Mouse (Mus musculus) limb, embryonic 15.5 days (tissue): ENCODE results near the gene Twist2. TPM values are rescaled to one million over a fixed set of nuclear protein-coding genes. Genes with fewer than 3 reads are reported as not detected.

Experiments used
- ATAC-seq: fragments of 200-750 bp; cut with Nextera tagmentation; 2 replicates; pipeline ENCODE4 v1.8.0; 2017; ENCODE audit warnings: low read depth, moderate TSS enrichment; ENCODE audit not compliant: insufficient number of reproducible peaks, low FRiP score, low TSS enrichment
- H3K27ac ChIP-seq: fragments of 300-500 bp; sonication (generic); 2 replicates; pipeline ENCODE4 v1.5.1; 2015; ENCODE audit warnings: moderate library complexity, mild to moderate bottlenecking, inconsistent platforms
- H3K27me3 ChIP-seq: fragments of 300-500 bp; sonication (generic); 2 replicates; pipeline ENCODE4 v1.6.1; 2015; ENCODE audit warnings: inconsistent platforms
- H3K36me3 ChIP-seq: fragments of 300-500 bp; sonication (generic); 2 replicates; pipeline ENCODE4 v1.6.1; 2015; ENCODE audit warnings: inconsistent platforms
- H3K4me1 ChIP-seq: fragments of 300-500 bp; sonication (generic); 2 replicates; pipeline ENCODE4 v1.6.1; 2015; ENCODE audit warnings: inconsistent platforms
- H3K4me2 ChIP-seq: fragments of 300-500 bp; sonication (generic); 2 replicates; pipeline ENCODE4 v1.6.1; 2015; ENCODE audit warnings: mild to moderate bottlenecking, inconsistent platforms
- H3K4me3 ChIP-seq: fragments of 300-500 bp; sonication (generic); 2 replicates; pipeline ENCODE4 v1.5.1; 2015; ENCODE audit warnings: mild to moderate bottlenecking, inconsistent platforms
- H3K9ac ChIP-seq: fragments of 300-500 bp; sonication (generic); 2 replicates; pipeline ENCODE4 v1.6.1; 2015; ENCODE audit warnings: inconsistent platforms
- H3K9me3 ChIP-seq: fragments of 300-500 bp; sonication (generic); 2 replicates; pipeline ENCODE4 v1.6.1; 2016; ENCODE audit warnings: inconsistent platforms
- WGBS: fragments of 180-500 bp; shearing (Covaris S2); methylation state at CpG from one replicate; pipeline ENCODE4 v1.1.7; 2015; 5-methylcytosine and 5-hydroxymethylcytosine counted together
- polyA plus RNA-seq: library from polyadenylated mRNA; unstranded; fragments of >200 nt; fragmentation: Nextera tagmentation; extraction: Ambion mirVana; gene quantifications from 2 replicates; pipeline ENCODE4 v1.2.1, GENCODE M21; 2015

Gene Twist2
- 66.3 and 71.2 TPM in 2 replicates for polyA plus RNA-seq

DNA sequence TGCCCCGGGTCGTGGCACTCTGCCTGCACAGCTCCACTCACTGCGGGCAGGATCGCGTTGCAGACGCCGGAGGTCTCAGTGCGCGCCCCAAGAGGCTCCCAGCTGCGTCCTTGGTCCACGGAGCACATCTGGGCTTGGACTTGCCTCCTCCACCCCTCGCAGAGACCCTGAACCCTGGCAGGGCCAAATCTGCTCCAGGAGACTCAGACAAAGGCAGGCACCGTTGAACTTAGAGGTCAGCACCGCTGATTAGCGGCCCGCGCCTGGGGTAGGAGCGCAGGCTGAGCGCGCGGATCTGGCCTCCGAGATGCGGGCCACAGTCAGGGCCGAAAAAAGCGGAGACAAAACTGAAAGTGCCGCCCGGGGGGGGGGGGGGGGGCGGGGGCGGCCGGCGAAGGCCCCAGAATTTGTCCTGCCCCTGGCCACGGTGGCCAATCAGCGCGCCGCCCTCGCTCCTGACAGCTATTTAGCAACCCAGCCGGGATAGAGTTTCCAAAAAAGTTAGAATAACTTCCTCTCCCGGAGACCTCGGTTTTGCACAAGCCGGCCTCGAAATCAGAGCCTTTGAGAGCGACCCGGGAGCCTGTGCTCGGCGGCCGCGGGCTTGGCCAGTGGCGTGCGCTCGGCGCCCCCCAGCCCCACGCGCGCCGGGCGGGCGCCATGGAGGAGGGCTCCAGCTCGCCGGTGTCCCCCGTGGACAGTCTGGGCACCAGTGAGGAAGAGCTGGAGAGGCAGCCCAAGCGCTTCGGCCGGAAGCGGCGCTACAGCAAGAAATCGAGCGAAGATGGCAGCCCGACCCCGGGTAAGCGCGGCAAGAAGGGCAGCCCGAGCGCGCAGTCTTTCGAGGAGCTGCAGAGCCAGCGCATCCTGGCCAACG is at the start of gene Twist2:
Gene Twist2 (plus strand): TSS at position 495 of the 877 bp plus-strand sequence.
- Histone ChIP-seq H3K4me1 (peaks cover 38% of the 10 kb centered on the region), H3K9ac (peak within 1 kb of the TSS; percentile 69), H3K4me3 (peak within 1 kb of the TSS; percentile 65), H3K27me3 (peaks cover 35% of the 10 kb centered on the region), H3K27ac (peak within 1 kb of the TSS; percentile 91), H3K4me2 (peak within 1 kb of the TSS; percentile 94), H3K9me3 (no peaks in the 10 kb centered on the region), H3K36me3 (no peaks in the 10 kb centered on the region)
- WGBS: under 1% methylated on average over 69 of the region's 77 CpGs
- ATAC-seq: peak; percentile 75

DNA sequence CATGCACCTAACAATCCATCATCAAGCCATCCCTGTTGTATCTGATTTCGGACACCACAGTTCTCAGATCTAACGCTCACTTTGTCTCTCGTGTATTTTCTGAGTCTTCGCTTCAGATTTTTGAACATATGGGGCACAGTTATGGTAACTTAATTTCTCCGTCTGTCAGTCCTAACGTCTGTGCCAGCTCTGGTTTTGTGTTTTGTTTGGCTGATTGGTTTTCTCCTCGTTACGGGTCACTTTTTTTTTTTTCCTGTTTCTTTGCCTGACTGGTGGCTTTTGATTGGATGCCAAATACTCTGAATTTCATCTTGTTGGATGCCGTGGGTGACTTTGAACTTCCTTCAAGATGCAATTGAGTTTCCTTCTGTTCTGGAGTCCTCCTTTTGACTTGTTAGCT is 48.3 kb upstream of the Twist2 start:
- WGBS: 62% methylated on average over 9 of the region's 9 CpGs
- H3K27ac ChIP-seq: no peak overlapping the region
- peaks cover 6% of the 10 kb centered on the region; the same call in 1 of the 2 replicates for H3K27me3 ChIP-seq
- no peak overlapping the region for H3K4me3 ChIP-seq
- H3K9ac ChIP-seq: no peak overlapping the region
- no peaks in the 10 kb centered on the region for H3K9me3 ChIP-seq
- no peak overlapping the region for H3K4me2 ChIP-seq
- H3K36me3 ChIP-seq: no peaks in the 10 kb centered on the region
- H3K4me1 ChIP-seq: peaks cover 21% of the 10 kb centered on the region
- ATAC-seq: no peak

DNA sequence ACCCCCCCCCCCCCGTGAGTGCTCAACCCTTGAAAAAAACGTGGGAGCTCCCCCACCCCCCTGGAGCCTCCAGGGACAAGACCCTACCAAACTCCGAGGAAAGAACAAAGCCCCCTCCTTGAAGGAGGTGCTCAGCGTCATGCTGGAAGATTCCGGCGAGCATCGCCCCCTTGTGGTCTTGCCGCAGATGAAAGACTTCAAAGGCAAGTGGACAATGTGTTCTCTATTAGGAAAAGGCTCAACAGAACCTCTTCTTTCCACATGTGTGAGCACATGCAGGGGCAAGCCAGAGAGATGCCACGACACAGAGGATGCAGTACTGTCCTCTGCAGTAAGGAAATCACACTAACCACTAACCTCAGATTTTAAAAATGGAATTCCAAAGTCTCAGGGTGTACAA is 46.2 kb upstream of the Twist2 start:
- Histone ChIP-seq H3K9ac (no peak overlapping the region), H3K27ac (no peak overlapping the region), H3K4me1 (peaks cover 31% of the 10 kb centered on the region)

DNA sequence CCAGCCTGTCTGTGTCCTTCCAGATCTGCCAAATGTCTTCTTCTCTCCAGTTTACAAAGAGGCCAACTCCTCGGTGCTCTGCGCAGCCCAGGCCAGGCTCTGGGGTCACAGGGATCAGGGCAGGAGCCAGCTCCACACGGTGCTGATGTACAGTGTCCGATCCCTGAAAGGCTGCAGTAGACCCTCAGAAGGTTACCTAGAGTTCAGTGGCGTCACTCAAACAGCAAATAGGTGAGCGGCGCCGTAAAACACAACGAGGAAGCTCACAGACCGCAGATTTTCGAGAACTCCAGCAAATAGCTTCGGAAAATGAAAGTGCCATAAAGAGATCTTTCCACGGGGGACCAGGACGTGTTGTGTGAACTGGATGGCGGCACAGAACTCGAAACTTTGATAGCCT is 44.0 kb upstream of the Twist2 start:
- 0 out of 2 replicates have a peak overlapping the region, but pooled peaks have one; percentile 23 for H3K9ac ChIP-seq
- 18% methylated on average over 16 of the region's 16 CpGs for WGBS
- peak overlapping the region; percentile 67; the same call in 1 of the 2 replicates for H3K27ac ChIP-seq

More for the DNA sequence above, 46.2 kb upstream of the Twist2 start:
- Histone ChIP-seq H3K9me3 (no peaks in the 10 kb centered on the region), H3K27me3 (peaks cover 4% of the 10 kb centered on the region; the same call in 1 of the 2 replicates), H3K36me3 (no peaks in the 10 kb centered on the region), H3K4me3 (no peak overlapping the region), H3K4me2 (no peak overlapping the region)
- no peak for ATAC-seq
- WGBS: 2% methylated on average over 9 of the region's 9 CpGs

GRCm38 (mm10) chr1:91758143-91758542 is 43.1 kb upstream of the Twist2 start:
- Histone ChIP-seq H3K27ac (no peak overlapping the region), H3K4me1 (peaks cover 53% of the 10 kb centered on the region), H3K27me3 (peaks cover 4% of the 10 kb centered on the region; the same call in 1 of the 2 replicates), H3K4me3 (no peak overlapping the region), H3K4me2 (no peak overlapping the region), H3K9ac (no peak overlapping the region), H3K36me3 (no peaks in the 10 kb centered on the region), H3K9me3 (no peaks in the 10 kb centered on the region)
- ATAC-seq: no peak
- 50% methylated on average over 2 of the region's 2 CpGs for WGBS

More for the DNA sequence above, 44.0 kb upstream of the Twist2 start:
- Histone ChIP-seq H3K27me3 (peaks cover 4% of the 10 kb centered on the region; the same call in 1 of the 2 replicates), H3K4me1 (peaks cover 48% of the 10 kb centered on the region), H3K9me3 (no peaks in the 10 kb centered on the region), H3K36me3 (no peaks in the 10 kb centered on the region), H3K4me3 (peak overlapping the region; percentile 23), H3K4me2 (peak overlapping the region; percentile 41)
- ATAC-seq: no peak

- no peak overlapping the region for H3K9ac ChIP-seq
- H3K36me3 ChIP-seq: no peaks in the 10 kb centered on the region
- 40% methylated on average over 12 of the region's 12 CpGs for WGBS
- H3K27ac ChIP-seq: no peak overlapping the region
- H3K4me3 ChIP-seq: no peak overlapping the region
- H3K4me2 ChIP-seq: no peak overlapping the region
- ATAC-seq: no peak
- peaks cover 4% of the 10 kb centered on the region; the same call in 1 of the 2 replicates for H3K27me3 ChIP-seq
- H3K9me3 ChIP-seq: no peaks in the 10 kb centered on the region
- peaks cover 53% of the 10 kb centered on the region for H3K4me1 ChIP-seq
Observed at GRCm38 (mm10) chr1:91758600-91759515, 42.4 kb upstream of the Twist2 start.

DNA sequence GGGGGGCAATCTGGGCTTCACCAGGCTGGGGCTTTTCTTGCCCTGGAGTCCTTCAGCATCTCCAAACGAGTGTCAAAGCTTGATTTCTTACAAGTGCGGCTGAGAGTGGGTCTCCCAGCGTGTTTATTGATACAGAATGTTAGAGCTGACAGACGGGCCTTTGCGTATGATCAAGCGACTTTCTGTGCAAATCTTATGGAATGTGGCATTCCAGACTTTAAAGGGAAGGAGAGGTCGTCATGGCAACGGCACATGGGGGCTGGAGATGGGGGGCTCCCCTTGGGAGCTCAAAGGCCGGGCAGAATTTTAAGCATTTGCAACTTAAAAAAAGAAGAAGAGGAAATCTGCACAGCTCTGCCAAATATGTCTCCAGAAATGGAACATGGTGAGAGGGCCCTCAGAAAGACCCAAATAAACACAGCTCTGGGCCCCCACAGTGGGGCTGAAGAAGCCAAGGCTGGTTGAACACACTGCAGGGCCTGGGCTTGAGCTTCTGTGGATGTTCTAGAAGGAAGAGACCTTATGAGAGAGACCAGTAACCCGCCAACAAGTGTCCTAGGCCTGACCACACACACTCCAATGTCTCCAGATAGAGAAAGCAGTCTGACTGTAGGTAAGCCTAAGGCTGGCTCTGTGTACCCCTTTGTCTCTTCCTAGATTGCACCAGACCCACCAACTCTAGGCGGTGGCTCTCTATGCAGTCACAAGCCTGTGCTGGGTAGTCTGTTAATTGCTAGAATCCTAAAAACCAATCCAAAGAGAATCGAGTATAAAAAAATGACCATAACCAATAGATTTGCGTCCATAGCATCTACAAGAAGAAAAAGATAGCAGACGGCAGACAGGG is 40.9 kb upstream of the Twist2 start:
- no peaks in the 10 kb centered on the region for H3K36me3 ChIP-seq
- H3K9me3 ChIP-seq: no peaks in the 10 kb centered on the region
- peaks cover 4% of the 10 kb centered on the region; the same call in 1 of the 2 replicates for H3K27me3 ChIP-seq
- ATAC-seq: no peak
- H3K27ac ChIP-seq: peak overlapping the region; percentile 64
- H3K4me3 ChIP-seq: no peak overlapping the region
- H3K4me1 ChIP-seq: peaks cover 50% of the 10 kb centered on the region
- peak overlapping the region; percentile 27 for H3K4me2 ChIP-seq
- WGBS: 36% methylated on average over 14 of the region's 14 CpGs
- no peak overlapping the region for H3K9ac ChIP-seq

- Histone ChIP-seq H3K27ac (0 out of 2 replicates have a peak overlapping the region, but pooled peaks have one; percentile 12), H3K9ac (no peak overlapping the region), H3K4me2 (no peak overlapping the region), H3K36me3 (no peaks in the 10 kb centered on the region), H3K27me3 (no peaks in the 10 kb centered on the region), H3K4me1 (peaks cover 36% of the 10 kb centered on the region), H3K4me3 (no peak overlapping the region), H3K9me3 (no peaks in the 10 kb centered on the region)
- 44% methylated on average over 12 of the region's 12 CpGs for WGBS
- ATAC-seq: no peak
Observed at GRCm38 (mm10) chr1:91762528-91763091, 38.7 kb upstream of the Twist2 start.

DNA sequence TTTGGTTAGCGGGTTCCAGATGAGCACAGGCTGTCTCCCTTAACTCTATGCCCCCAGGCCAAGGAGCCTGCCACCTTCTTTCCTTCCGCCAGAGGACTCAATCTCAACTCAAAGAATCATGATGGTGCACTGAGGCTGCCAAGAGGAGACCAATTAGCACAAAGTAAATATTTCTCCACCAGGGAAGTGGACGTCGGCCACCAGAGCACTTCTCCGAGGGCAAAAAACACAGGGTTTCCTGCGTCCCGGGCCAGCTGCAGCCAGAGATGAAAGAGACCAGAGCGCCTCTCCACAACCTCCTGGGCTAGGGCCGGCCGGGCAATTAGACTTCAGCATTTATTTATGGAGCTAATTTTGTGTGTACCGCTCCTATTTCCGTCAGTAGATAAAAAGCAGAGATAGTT is 31.0 kb upstream of the Twist2 start:
- Histone ChIP-seq H3K4me3 (no peak overlapping the region), H3K4me2 (peak overlapping the region; percentile 14), H3K27ac (no peak overlapping the region), H3K9me3 (no peaks in the 10 kb centered on the region), H3K27me3 (peaks cover 8% of the 10 kb centered on the region), H3K36me3 (no peaks in the 10 kb centered on the region), H3K9ac (no peak overlapping the region), H3K4me1 (peaks cover 12% of the 10 kb centered on the region)
- 5% methylated on average over 12 of the region's 12 CpGs for WGBS
- peak; percentile 32; the same call in 1 of the 2 replicates for ATAC-seq

DNA sequence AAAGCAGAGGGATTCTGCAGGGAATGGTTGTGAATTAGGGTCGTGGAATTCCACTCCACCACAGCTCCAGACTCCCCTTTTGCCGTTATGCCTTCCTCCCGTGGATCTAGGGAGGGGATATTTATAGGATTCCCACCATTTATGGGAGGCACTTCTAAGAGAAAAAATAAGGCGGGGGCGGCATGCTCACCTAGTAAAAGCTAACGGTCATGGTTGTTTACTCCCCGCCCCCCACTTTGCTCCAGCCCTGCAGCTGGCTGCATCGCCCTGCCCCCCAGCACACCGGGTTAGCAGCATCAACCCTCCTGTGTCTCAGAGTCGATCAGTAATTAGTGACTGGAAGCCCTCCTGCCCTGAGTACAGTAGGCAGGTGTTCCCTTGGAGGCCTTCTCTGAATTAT is 30.6 kb upstream of the Twist2 start:
- no peak overlapping the region for H3K4me3 ChIP-seq
- H3K27me3 ChIP-seq: peaks cover 8% of the 10 kb centered on the region
- WGBS: 2% methylated on average over 10 of the region's 10 CpGs
- H3K4me2 ChIP-seq: peak overlapping the region; percentile 14
- H3K27ac ChIP-seq: no peak overlapping the region
- no peak overlapping the region for H3K9ac ChIP-seq
- H3K36me3 ChIP-seq: no peaks in the 10 kb centered on the region
- ATAC-seq: peak; percentile 13; the same call in 1 of the 2 replicates
- peaks cover 12% of the 10 kb centered on the region for H3K4me1 ChIP-seq
- H3K9me3 ChIP-seq: no peaks in the 10 kb centered on the region
